Mouse (Mus musculus): ENCODE measurements around the gene Tbc1d8b.

Gene Tbc1d8b

GRCm38 (mm10) chrX:139779401-139779800 lies 94.6 kb downstream of the Tbc1d8b start:
- DNase-seq (ENCODE audit: inconsistent ontology term): no peak

- DNase-seq (ENCODE audit: inconsistent ontology term): no peak
These were observed 96.2 kb downstream of the Tbc1d8b start for GRCm38 (mm10) chrX:139780988-139781387.

DNA sequence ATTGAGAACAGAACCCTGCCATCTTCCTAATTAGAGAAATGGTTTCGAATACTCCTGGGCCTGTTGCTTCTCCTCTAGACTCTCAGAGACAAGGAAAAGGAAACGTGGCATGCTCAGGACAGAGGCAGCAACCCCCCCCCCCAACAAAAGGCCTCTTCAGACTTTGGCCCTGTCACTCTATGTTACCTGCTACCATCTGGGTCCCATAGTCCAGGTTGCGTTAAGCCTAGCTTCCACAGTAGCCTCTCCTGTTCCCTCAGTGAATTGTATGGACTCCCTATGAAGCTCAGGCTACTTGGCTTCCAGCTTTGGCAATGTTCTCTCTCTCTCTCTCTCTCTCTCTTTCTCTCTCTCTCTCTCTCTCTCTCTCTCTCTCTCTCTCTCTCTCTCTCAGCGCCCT lies 96.8 kb downstream of the Tbc1d8b start:
- DNase-seq (ENCODE audit: inconsistent ontology term): no peak

- DNase-seq (ENCODE audit: inconsistent ontology term): no peak
These were observed 97.7 kb downstream of the Tbc1d8b start, which contains the start of gene Ripply1 for GRCm38 (mm10) chrX:139782278-139783044. Gene Ripply1 (minus strand): TSS chrX:139782353.

- peak; percentile 38 for DNase-seq (ENCODE audit: inconsistent ontology term)
These were observed 98.2 kb downstream of the Tbc1d8b start for GRCm38 (mm10) chrX:139783045-139783422.

- DNase-seq (ENCODE audit: inconsistent ontology term): no peak
These were observed 101.0 kb downstream of the Tbc1d8b start for GRCm38 (mm10) chrX:139785764-139786163.

DNA sequence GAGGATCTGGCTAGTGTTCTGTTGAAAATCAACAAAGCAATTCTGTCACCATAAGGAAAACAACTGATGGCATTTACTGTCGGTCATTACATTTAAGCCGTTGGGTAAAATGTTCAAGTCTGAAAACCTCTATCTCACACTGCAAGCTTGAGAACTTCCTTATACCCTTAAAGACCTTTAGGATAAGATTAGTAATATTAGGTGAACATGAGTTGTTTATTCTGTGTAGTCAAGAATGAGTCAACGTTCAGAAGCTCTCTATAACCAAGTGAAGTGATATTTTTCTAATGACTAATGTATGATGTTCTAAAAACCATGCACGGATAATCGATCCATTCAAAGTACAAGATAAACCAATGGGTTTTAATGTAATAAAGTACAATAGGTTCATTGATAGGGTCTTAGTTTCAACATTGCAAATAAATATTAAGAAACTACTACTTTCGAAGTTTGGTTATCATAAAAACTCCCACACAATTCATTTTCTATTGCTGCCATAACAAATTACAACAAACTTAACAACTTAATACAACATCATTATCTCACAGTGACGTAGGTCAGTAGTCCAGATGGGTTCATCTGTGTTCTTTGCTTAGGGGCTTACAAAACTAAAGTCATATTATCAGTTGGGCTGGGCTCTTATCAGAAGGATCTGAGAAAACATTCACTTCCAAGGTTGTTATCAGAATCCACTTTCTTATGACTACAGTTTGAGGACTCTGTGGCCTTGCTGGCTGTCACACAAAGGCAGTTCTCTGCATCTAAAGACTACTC lies 109.5 kb downstream of the Tbc1d8b start:
- no peak for DNase-seq (ENCODE audit: inconsistent ontology term)

DNA sequence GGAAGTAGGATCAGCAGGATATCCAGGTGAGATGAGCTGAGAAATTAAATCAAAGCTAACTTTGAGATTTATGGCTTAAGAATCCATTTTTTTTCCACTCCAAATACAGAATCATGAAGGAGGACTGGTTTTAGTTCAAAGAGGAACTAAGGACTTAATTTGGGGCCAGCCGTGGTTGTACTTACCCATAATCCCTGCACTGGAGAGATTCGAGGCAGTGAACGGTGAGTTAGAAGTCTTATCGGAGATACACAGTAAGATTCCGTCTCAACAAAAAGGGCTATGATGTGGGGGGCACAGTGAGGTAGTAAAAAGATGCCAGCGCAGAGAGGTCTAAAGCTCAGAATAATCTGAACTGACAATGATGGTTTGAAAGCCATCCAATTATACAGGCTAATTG lies 111.2 kb downstream of the Tbc1d8b start:
- DNase-seq (ENCODE audit: inconsistent ontology term): no peak

DNA sequence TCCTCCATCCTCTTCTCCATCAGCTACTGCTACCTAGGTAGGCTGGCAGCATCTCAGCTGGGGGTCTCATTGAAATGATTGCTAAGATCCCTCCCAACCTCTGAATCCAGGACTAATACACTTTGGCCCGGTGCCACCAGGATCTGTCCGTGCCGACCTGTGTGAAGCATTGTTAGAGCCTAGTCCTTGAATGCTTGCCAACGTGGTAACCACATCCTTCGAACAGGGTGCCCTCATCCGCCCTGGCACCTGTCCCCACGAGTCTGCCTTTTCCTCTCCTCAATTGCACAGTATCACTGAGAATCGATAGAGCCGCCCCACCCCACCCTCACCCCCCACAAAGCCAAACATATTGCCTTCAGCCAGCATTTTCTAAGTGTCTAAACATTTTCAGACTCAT lies 113.1 kb downstream of the Tbc1d8b start:
- no peak for DNase-seq (ENCODE audit: inconsistent ontology term)

GRCm38 (mm10) chrX:139799953-139800352 lies 115.2 kb downstream of the Tbc1d8b start:
- no peak for DNase-seq (ENCODE audit: inconsistent ontology term)

DNA sequence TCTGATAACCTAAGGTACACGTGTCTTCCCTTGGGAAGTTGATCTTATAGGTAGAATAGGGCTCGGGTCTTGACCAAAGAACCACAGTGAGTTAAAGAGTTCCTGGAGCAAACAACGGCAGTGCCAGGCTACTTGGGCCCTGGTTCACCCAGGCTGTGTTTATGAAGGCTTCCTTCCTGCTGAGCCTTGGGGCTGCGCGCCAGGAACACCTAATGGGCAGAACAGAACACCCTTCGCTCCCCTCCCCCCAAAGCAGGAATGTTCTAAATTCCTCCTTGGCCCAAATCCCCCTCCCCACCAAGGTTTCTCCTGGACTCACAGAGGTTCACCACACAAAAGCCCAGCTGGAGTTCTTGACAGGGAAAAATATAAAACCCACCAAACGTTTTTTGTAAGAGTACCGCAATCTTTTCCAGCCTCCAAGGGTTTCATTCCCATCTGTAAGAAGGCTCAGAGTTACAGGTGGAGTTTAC lies 115.6 kb downstream of the Tbc1d8b start, which contains the start of gene Cldn2:
Gene Cldn2, plus strand, starts transcription at position 423 of the 473 bp plus-strand sequence.
- DNase-seq (ENCODE audit: inconsistent ontology term): no peak
